Mouse (Mus musculus): ENCODE results near the gene Myl4.
A peak's percentile ranks its signal among the peaks of the same experiment; 100 is the strongest.

Myl4 gene

DNA sequence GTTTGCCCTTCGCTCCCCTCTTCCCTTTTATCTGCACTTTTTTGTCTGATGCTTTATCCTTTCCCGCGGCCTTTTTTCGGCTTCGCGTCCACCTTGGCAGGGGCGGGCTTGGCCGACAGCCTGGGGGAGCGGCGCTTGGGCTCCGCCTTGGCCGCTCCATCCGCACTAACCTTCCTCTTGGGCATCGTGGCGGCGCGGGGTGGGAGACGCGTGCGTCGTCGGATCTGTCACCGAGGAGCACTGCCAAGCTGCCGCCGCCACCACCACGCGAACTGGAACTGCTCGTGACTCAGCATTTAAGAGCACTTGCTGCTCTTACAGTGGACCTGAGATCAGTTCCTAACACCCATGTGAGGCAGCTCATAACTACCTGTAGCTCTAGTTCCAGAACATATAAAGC is 20.9 kb downstream of the Myl4 start:
- peak; percentile 20 to 23 for DNase-seq (ENCODE audit: low spot score in 2 of 2)

DNA sequence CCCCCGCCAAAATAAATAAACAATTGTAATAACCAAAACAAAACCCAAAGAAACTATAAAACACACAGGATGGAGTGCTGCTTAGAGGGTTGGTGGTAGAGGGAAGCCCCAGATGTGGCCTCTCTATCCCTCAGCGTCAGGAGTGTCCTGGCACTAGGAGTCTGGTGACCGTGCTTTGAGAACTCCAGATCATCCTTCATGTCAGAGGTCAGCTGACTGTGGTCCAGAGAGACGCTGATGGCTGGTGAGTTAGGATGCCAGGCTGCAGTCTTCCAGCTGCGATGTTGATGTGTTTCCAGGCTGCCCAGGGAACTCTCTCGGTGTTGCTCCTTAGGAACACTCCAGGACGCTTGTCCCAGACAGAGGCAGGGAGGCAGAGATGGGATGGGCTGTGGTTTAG is 21.6 kb downstream of the Myl4 start:
- DNase-seq (ENCODE audit: low spot score in 2 of 2): no peak

DNA sequence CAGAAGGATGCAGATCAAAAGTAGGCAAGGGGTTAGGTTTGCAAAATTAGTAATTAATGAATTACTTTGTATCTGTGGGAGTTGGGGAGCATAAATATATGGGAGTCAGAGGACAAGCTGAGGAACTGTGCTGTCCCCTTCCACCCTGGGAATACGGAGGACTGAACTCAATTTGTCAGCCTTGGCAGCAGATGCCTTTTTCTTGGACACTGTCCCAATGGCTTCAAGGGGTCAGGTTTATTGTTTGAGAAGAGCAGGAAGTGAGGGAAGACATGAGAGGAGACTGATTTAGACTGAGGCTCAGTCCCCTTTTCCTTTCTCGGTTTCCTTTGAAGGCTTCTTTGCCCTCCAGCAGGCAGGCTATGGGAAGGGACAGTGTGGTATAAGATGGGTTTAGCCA is 22.1 kb downstream of the Myl4 start:
- no peak for DNase-seq (ENCODE audit: low spot score in 2 of 2)

DNA sequence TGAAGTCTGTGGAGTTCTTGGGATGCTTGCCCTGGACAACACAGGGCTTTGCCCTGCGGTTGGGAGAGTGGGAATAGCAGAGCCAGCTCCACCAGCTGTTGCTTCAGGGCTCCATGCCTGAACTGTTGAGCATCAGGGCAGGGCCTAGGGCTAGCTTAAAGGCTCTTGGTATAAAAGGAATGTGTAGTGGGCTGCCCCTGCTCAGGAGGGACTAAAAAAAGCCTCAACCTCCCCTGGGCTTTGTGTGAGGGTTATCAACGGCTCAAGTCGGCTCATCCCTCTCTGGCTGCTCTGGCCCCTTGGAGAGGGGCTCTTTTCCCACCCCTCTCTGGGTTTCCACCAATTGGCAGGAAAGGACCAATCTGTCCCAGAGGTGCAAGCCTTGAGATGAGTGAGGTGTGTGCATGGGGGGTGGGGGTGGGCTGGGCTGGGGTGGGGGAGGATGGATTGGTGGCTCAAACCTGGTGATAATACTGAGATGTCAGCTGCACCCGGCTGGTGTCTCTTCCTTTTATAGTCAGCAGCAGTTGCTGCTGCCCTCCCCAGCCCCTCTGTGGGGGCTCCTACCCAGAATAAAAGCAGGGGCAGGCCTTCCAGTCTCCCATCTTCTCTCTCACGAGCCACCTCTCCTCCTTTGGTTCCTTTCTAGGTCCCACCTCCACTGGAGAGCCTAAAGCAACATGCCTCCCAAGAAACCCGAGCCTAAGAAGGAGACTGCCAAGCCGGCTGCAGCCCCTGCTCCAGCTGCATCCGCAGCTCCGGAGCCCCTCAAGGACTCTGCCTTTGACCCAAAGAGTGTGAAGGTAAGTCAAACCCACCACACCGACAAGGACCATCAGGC is 26.5 kb downstream of the Myl4 start:
- DNase-seq (ENCODE audit: low spot score in 2 of 2): no peak

DNA sequence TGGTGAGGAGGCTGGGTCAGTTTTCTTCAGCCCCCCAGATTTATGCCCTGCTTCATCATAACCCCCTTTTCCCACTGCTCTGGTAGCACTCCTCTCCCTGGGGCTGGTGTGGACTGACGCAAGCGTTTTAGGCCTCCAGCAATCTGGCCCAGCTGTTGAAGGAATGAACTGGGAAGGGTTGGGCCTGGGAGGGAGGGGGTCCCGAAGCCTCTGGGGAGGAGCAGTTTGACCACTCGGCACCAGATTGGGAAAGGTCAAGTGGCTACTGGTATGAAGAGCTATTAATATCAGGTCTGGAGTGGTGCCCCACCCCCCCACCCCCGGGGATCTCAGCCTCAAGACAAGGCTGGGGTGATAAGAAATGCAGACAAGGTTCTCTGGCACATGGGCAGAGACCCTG is 27.6 kb downstream of the Myl4 start:
- DNase-seq (ENCODE audit: low spot score in 2 of 2): no peak

DNA sequence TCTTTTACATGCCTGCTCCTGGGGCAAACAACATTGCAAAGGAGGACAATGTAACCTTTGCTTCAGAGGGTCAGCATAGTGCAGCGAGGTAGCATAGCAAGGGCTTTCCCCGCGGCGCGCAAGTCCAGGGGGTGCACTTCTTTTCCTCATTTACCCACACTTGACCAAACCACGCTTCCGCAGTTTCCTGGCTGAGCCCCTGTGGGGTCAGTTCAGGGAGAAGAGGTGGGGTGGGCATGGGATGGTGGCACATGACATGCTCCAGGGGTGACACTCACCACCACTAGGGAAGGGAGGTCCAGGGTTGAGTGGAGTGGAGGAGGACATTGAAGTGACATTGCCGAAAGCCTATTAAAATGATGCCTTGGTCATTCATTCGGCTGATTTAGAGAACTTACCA is 28.6 kb downstream of the Myl4 start:
- DNase-seq (ENCODE audit: low spot score in 2 of 2): no peak

DNA sequence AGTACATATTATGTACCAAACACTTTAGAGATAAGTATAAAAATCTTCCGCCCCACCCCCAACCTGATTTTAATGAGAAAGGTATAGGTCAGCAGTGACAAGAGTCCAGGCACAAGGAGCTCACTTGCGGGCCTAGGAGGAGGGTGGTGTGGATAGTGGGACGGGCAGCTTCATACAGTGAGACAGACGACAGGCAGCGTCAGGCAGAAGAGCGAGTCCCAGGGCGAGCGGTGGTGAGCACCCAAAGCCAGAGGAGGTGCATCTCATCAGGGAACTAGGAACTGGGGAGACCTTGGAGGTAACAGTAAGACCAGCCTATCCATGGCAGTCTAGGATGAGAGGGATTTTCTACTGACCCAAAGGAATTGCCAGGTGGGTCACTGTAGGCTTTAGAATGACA is 29.1 kb downstream of the Myl4 start:
- no peak for DNase-seq (ENCODE audit: low spot score in 2 of 2)

DNA sequence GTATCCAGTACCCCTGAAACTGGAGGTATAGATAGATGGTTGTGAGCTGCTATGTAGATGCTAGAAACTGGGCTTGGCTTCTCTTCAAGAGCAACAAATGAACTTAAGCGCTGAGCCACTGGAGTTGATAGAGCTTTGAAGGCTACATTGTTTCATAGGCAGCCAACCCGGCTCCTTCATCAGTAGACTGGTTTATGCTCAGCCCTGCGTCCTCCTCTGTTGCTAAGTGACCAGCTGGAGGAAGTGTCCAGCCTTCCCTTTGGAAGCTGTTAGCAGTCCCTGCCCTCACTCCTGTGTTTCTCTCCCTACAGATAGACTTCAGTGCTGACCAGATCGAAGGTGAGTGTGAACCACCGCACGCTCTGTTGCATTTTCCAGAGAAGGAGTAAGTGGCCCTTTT is 29.6 kb downstream of the Myl4 start:
- no peak for DNase-seq (ENCODE audit: low spot score in 2 of 2)

DNA sequence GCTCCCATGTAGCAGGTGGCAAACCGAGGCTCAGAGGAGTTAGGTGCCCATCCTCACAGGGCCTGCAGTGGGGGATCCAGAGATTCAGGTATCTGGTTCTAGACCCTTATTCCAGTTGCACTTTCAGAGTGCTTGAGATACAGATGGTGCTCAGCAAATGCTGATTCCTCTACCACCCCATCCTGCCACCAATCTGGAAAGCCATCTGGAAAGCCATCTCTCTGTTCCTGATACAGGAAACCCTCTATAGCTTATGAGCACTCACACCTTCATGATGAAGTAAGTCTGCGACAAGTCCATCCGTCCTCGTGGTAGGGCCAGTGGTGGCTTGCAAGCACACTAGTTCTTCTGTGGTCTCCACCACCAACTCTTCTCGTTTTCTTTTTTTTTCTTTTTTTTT is 30.1 kb downstream of the Myl4 start:
- no peak for DNase-seq (ENCODE audit: low spot score in 2 of 2)

DNA sequence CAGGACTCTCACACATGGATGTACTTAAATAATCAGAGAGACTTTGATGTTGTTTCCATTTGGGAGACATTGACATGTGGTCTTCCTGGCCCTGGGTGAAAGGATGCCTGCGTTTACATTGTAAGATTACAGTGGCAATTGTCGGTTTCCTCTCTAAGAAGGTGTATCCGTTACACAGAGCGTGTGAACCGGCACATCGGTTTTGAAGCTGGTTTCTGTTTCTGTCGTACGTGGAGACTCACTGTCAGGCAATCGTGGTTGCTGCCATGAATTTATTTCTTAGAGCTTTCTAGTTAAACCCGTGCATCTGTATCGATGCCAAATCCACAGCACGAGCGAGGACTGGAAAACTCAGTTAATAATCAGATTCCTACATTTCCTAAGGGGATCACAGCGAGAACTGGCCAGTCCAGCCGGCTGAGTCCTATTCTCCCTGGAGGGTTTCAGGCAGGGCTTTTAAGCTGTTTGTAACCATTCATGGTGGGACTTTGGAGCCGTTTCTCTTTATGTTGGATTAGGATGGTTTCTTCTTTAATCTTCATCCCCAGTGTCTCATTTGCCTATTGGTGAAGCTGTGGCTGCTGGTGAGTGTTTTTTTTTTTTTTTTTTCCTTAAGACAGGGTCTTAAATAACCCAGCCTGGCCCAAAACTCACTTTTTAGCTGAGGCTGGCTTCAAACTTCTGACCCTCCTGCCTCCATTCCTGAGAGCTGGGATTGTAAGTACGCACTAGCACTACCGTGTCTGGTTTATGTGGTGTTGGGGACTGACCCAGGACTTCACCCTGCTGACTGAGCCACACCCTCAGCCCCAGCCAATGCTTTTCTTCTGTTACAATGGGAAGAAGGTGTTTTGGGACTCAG is 31.2 kb downstream of the Myl4 start:
- peak; percentile 59 to 68 for DNase-seq (ENCODE audit: low spot score in 2 of 2)

DNA sequence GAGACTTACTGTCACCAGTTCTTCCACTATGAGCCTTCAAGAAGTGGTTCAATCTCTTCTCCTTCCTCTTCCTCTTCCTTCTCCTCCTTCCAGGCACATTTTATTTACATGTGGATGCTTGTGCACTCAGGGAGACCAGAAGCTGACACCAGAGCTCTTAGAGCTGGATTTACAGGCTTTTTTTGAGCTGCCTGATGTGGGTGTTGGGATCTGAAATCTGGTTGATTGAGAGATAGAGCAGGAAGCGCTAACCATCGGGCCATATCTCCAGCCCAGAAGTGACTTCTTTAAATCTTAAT is 31.8 kb downstream of the Myl4 start:
- DNase-seq (ENCODE audit: low spot score in 2 of 2): no peak

DNA sequence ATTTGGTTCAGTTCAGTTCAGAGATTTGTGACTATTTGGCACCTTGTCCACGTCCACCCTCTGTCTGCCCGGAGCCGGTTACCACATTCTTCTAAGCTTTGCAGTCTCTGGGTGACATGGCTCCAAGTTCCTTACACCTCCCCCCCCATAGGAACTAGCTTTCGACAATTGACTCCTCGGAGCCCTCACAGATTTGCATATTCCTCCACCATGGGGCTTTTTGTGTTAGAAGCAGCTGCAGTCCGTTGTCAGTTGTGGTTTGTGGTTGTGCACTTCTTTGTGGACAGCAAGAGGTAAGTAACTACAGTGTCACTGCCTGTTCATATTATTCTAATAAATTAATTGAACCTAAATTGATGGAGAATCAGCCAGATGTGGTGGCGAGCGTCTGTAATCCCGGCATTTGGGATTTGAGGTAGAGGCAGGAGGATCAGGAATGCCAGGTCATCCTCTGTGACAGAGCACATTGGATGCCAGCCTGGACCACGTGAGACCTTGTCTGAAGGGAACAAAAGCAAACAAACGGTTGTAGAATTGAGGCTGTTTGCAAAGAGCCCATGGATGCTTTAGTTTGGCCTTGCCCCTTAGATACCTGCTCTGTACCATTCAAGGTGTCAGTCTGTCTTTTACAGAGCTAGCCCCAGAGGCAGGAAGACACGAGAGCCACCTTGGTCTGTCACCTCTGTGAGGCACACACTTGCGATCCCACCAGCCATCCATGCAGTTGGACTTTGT is 32.3 kb downstream of the Myl4 start:
- peak; percentile 65 to 71 for DNase-seq (ENCODE audit: low spot score in 2 of 2)

DNA sequence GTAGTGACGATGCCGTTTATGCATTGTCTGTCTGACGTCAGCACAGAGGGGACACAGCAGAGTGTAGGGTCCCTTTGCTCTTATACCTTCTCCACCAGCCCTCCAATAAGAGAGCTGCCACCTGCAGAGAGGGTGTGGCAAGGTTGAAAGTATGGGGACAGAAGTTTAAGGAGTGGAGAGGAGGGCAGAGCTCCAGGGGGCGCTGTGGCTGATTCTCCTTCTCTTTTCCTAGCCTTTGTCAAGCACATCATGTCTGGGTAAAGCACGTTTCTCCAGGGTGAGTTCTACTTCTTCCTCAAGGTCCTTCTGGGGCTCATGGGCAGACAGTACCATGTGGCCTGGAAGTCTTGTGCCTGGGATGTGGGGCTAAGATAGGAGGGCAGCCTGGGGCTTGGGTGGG is 35.0 kb downstream of the Myl4 start:
- no peak for DNase-seq (ENCODE audit: low spot score in 2 of 2)

DNA sequence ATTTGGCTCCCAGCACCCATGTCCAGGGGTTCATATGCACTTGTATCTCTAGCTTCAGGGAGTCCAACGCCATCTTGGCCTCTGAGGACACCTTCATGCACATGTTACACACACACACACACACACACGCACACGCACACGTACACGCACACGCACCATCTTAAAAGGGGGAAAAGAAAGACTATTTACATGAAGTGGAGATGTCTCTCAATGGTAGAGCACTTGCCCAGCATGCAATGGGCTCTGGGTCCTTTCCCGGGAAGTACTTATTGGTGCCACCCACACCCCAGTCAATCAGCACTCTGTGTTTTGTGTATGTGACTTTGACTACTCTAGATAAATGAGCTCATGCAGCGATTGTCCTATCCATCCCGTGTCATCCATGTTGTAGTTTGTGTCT is 37.4 kb downstream of the Myl4 start:
- DNase-seq (ENCODE audit: low spot score in 2 of 2): no peak

DNA sequence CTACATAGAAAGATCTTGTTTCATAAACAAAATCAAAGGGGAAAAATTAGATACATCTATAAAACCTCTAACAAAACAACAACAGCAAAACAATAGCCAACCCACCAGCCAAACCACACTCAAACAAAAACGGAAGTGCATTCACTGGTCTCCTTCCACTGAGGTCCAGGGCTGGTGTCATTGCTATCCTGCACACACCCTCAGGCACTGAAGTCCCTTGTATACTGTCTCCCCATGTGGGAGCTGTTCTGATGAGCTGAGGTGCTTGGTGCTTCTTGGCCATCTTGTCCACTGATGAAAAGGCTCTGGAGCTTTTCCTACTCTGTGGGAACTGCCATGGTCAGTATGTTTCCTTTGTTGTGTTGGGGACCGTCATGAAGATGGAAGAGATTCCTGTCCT is 38.0 kb downstream of the Myl4 start:
- no peak for DNase-seq (ENCODE audit: low spot score in 2 of 2)

DNA sequence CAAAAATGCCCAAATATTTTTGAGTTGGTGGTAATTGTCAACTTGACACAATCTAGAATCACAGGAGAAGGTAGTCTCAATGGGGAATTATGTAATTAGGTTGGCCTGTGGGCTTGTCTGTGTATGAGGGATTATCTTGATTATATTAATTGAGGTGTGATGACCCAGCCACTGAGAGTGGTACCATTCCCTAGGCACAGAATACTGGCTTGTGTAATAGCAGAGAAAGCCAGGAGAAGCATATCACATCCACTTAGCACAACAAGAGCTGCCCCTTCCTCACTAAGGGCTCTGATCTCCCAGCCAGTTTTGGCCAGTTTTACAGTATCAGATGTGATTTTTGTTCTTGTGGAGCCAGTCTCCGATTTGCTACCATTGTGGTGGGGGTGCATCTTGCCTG is 39.1 kb downstream of the Myl4 start:
- DNase-seq (ENCODE audit: low spot score in 2 of 2): no peak

DNA sequence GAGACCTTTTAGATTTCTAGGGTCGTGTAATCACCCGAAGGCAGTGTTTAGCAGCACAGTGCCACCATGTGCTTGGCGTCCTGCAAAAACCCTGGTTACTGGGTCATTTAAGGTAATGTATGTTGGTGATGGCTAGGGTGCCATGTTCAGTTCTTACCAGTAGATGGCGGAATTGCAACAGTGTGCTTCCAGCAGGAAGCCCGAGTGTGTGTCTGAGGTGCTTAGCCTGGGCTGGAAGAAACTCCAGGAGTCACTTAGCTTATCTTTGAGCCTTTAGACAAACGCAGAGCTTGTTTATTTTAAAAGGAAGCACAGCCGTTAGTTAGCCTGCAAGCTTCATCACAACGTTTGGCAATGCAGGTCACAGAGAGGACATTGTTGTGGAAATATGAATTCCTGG is 39.7 kb downstream of the Myl4 start:
- peak; percentile 80 to 83 for DNase-seq (ENCODE audit: low spot score in 2 of 2)

DNA sequence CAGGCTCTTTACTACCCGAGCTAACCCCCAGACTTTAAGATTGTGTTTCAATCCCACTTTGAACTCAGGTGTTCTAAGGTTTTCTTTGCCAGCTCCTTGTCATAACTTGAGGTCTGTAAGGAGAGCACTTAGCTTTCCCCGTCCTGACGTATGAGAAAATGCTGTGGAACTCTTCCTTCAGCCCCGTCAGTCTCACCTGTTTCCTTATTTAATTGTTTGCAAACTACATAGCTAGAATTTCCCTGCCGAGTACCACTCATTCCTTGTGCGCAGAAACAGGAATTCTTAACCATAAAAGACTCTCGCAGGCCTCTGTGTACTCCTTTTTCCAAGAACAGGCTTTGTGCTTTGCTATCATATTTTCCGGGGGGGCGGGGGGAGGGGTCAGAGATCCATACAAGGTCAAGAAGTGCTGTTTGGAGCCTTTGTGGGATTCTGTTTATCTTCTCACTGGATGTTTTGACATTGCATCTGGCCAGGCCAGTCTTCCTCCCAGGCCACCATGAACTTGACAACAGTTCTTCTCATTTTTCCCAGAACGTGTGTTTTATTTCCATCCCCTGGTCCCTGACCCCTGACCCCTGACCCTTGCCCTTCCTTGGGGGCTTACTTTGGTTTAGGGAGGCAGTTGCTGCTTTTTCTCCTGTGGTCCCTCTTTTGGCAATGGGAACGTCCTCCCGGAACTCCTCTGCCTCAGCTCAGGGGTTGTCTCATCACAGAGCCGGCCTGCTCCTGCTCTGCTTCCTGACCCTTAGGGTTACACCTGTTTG is 41.8 kb downstream of the Myl4 start:
- no peak for DNase-seq (ENCODE audit: low spot score in 2 of 2)

DNA sequence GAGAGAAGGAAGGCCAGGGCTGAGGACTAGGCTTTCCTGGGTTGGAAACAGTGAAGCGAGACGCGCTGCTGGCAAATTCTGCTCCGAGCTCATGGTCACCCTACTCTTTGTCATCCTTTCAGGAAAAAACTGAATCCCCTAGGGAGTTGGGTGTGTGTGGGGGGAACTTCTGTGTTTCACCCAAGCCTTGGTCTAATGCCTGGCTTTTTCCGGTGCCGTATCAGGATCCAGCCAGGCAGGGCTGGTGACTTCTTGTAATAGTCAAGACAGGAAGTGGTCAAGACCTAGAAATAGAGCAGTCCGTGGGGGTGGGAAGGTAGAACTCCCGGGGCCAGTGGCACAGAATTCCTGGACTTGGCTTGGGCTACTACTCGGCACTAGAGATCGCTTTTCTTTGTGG is 45.9 kb downstream of the Myl4 start:
- peak in 1 of 2 experiments; percentile 29 for DNase-seq (ENCODE audit: low spot score in 2 of 2)

DNA sequence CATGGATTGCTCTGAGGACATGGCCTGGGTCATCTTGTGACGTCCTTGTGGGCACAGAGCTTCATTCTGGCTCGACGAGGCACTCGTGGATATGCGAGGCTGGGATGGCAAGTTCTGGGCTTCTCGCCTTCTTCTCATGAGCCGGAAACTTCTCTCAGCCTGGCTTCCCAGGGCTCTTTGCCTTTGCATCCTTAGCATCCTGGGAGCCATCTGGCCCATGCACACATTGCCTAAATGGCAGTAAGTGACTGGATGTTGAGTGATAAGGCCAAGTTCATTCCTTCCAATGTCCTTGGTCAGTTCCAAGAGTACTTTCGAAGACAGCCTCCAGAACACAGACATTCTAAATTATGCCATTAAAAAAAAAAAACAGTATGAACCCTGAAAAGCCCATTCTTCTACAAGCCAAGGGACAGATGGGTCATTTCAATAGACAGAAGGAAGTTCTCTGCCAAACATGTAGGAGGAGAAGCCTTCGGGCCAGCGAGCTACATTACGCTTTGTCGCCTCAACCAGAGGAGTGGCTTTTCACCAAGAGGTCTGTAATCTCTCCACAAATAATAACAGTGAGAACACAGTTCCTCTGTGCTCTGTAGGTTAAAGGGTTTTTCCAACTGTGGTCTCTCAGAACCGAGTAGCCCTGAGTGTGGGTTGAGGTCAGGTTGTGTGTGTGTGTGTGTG is 48.9 kb downstream of the Myl4 start:
- peak; percentile 45 to 74 for DNase-seq (ENCODE audit: low spot score in 2 of 2)

DNA sequence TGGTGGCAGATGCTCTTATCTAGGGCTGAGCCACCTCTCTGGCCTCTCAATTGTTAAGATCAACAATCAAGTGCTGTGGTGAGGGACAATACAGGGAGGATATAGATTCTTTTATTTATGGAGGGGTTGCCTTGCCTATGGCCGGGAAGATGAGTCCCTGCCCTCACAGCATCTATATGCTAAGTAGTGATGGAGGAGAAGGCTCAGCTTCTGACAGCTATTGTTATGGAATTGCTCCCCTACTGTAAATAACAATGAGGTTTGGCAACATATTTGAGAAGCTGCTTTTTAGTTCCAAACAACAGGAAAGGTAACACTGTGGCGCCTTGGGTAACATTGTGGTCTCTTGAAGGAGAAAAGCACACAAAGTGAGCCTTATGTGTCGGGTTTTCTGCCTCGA is 50.2 kb downstream of the Myl4 start:
- no peak for DNase-seq (ENCODE audit: low spot score in 2 of 2)
